Mouse (Mus musculus) liver, adult 2 months (tissue): Measurements from ENCODE around the gene Tbcc. TPM values are rescaled to one million over a fixed set of nuclear protein-coding genes. Genes with fewer than 3 reads are reported as not detected.

Source experiments
- DNase-seq: peaks from one replicate; pipeline ENCODE4 v3.0.0-alpha.2; 2011; ENCODE audit warnings: low read depth, low spot score; ENCODE audit errors: extremely low read depth
- H3K27ac ChIP-seq: fragments of 200-500 bp; replicated peaks from 2 replicates; pipeline ENCODE4 v1.5.1; 2012; ENCODE audit warnings: low read depth, mild to moderate bottlenecking, control low read depth, inconsistent platforms, low read length; ENCODE audit not compliant: insufficient read depth
- H3K27me3 ChIP-seq: fragments of 200-500 bp; 2 replicates; pipeline ENCODE4 v1.6.1; 2012; ENCODE audit warnings: mild to moderate bottlenecking, moderate library complexity, low read length, inconsistent platforms; ENCODE audit not compliant: control insufficient read depth, insufficient read depth
- H3K36me3 ChIP-seq: fragments of 200-500 bp; 2 replicates; pipeline ENCODE4 v1.6.1; 2012; ENCODE audit warnings: low read length, inconsistent platforms; ENCODE audit not compliant: control insufficient read depth, insufficient read depth
- H3K4me1 ChIP-seq: fragments of 200-500 bp; 2 replicates; pipeline ENCODE4 v1.6.1; 2011; ENCODE audit warnings: low read length; ENCODE audit not compliant: control insufficient read depth, insufficient read depth
- H3K4me3 ChIP-seq: fragments of 200-500 bp; 2 replicates; pipeline ENCODE4 v1.5.1; 2011; ENCODE audit warnings: low read depth, mild to moderate bottlenecking, control low read depth, low read length, moderate library complexity; ENCODE audit not compliant: insufficient read depth
- H3K79me2 ChIP-seq: fragments of 200-500 bp; 2 replicates; pipeline ENCODE4 v1.6.1; 2012; ENCODE audit warnings: inconsistent platforms, mild to moderate bottlenecking, low read length, moderate library complexity; ENCODE audit not compliant: control insufficient read depth, insufficient read depth
- H3K9ac ChIP-seq: fragments of 200-500 bp; 2 replicates; pipeline ENCODE4 v1.6.1; 2012; ENCODE audit warnings: low read depth, mild to moderate bottlenecking, control low read depth, inconsistent platforms, low read length
- CTCF ChIP-seq: fragments of 200-500 bp; IDR thresholded peaks from 2 replicates; pipeline ENCODE4 v1.5.1; 2011; ENCODE audit warnings: low read depth, low read length, control low read depth
- POLR2A ChIP-seq: fragments of 200-500 bp; IDR thresholded peaks from 2 replicates; pipeline ENCODE4 v1.6.1; 2011; ENCODE audit warnings: low read length, control low read depth; ENCODE audit not compliant: insufficient read depth; ENCODE audit errors: extremely low read depth
- WGBS: fragments of 180-500 bp; shearing (Covaris S2); methylation state at CpG from one replicate; pipeline ENCODE4 v1.1.7; 2018; 5-methylcytosine and 5-hydroxymethylcytosine counted together
- polyA plus RNA-seq: library from polyadenylated mRNA; depleted of rRNA; stranded (reverse); fragments of >200 nt; gene quantifications from 2 replicates; pipeline ENCODE4 v1.2.3, GENCODE M21; 2012
- total RNA-seq: library from RNA; depleted of rRNA; stranded (reverse); fragments of >200 nt; gene quantifications from 2 replicates; pipeline ENCODE4 v1.2.3, GENCODE M21; 2014

The Tbcc gene
- total and polyA plus RNA-seq, 2 experiments = 10.0 to 16.0 TPM

DNA sequence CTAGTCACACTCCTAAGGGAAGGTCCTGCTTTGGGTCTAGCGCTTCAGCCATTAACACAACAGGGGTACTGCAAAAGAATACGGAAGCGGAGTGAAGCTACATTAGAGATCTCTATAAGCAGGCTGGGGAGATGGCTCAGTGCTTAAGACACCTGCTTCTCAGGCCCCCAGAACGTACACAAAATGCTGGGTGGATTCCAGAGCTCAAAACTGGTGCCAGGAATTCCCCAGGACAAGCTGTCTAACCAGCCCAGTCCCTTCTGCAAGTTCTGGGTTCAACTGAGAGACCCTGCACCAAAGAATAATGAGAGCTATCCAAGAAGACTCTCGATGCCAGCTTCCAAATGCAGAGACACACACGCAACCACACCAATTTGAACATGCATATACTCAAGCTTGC, 8.8 kb upstream of the Tbcc start:
- peaks cover 5% of the 10 kb centered on the region; the same call in 1 of the 2 replicates for H3K4me1 ChIP-seq
- H3K9ac ChIP-seq = no peak overlapping the region
- no peak overlapping the region for H3K4me3 ChIP-seq
- WGBS = 88% methylated on average over 6 of the region's 6 CpGs
- DNase-seq = no peak
- no peaks in the 10 kb centered on the region for H3K36me3 ChIP-seq
- H3K27ac ChIP-seq = no peak overlapping the region
- TF ChIP-seq POLR2A = no peak
- TF ChIP-seq CTCF = no peak
- H3K79me2 ChIP-seq = peaks cover 29% of the 10 kb centered on the region
- no peaks in the 10 kb centered on the region for H3K27me3 ChIP-seq

- Histone ChIP-seq H3K27ac (no peak overlapping the region), H3K4me1 (no peaks in the 10 kb centered on the region)
- peak; percentile 23 for DNase-seq
These were observed 7.4 kb upstream of the Tbcc start for GRCm38 (mm10) chr17:46883107-46883506.

DNA sequence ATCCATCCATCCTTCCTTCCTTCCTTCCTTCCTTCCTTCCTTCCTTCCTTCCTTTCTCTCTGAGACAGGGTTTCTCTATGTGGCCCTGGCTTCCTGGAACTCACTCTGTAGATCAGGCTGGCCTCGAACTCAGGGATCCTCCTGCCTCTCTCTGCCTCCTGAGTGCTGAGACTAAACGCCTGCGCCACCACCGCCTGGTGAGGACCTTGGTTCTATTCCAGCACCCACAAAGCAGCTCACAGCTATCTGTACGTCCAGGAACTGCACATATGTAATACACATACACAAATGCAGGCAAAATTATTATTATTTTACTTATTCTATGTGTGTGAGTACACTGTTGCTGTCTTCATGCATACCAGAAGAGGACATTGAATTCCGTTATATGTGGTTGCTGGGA, 5.7 kb upstream of the Tbcc start:
- Histone ChIP-seq H3K27ac (no peak overlapping the region), H3K4me1 (peaks cover 2% of the 10 kb centered on the region; the same call in 1 of the 2 replicates), H3K27me3 (no peaks in the 10 kb centered on the region), H3K9ac (no peak overlapping the region), H3K79me2 (peaks cover 28% of the 10 kb centered on the region), H3K4me3 (no peak overlapping the region), H3K36me3 (no peaks in the 10 kb centered on the region)
- no peak for TF ChIP-seq CTCF
- 94% methylated on average over 6 of the region's 6 CpGs for WGBS
- no peak for DNase-seq

More at GRCm38 (mm10) chr17:46883107-46883506, 7.4 kb upstream of the Tbcc start:
- no peaks in the 10 kb centered on the region for H3K27me3 ChIP-seq
- no peak overlapping the region for H3K4me3 ChIP-seq
- H3K36me3 ChIP-seq = no peaks in the 10 kb centered on the region
- WGBS = 53% methylated on average over 9 of the region's 9 CpGs
- no peak for TF ChIP-seq POLR2A
- TF ChIP-seq CTCF = no peak
- H3K9ac ChIP-seq = no peak overlapping the region
- H3K79me2 ChIP-seq = peaks cover 31% of the 10 kb centered on the region

GRCm38 (mm10) chr17:46885218-46885909, 5.1 kb upstream of the Tbcc start:
- TF ChIP-seq POLR2A (no peak), CTCF (no peak)
- Histone ChIP-seq H3K4me1 (peaks cover 2% of the 10 kb centered on the region; the same call in 1 of the 2 replicates), H3K27ac (no peak overlapping the region), H3K4me3 (no peak overlapping the region), H3K9ac (no peak overlapping the region), H3K79me2 (peaks cover 28% of the 10 kb centered on the region), H3K36me3 (no peaks in the 10 kb centered on the region), H3K27me3 (no peaks in the 10 kb centered on the region)
- DNase-seq = peak; percentile 24
- 79% methylated on average over 11 of the region's 11 CpGs for WGBS

- DNase-seq = no peak
- no peak overlapping the region for H3K9ac ChIP-seq
- no peaks in the 10 kb centered on the region for H3K36me3 ChIP-seq
- 75% methylated on average over 17 of the region's 17 CpGs for WGBS
- H3K27me3 ChIP-seq = no peaks in the 10 kb centered on the region
- H3K4me3 ChIP-seq = no peak overlapping the region
- H3K79me2 ChIP-seq = peaks cover 34% of the 10 kb centered on the region
- TF ChIP-seq CTCF (no peak), POLR2A (no peak)
- no peak overlapping the region for H3K27ac ChIP-seq
- H3K4me1 ChIP-seq = peaks cover 2% of the 10 kb centered on the region; the same call in 1 of the 2 replicates
These were observed 4.4 kb upstream of the Tbcc start for GRCm38 (mm10) chr17:46885910-46886643.
